Mouse (Mus musculus) heart, postnatal 0 days (tissue): Measurements from ENCODE around the gene Dab1.

Source experiments
- CTCF ChIP-seq: IDR thresholded peaks from 2 replicates; pipeline ENCODE4 v1.5.1; 2016; ENCODE audit warnings: antibody characterized with exemption, control low read depth, low read depth
- EP300 ChIP-seq: IDR thresholded peaks from 2 replicates; pipeline ENCODE4 v1.6.1; 2016; ENCODE audit warnings: antibody characterized with exemption, low read depth

GRCm38 (mm10) chr4:103775712-103776111, 156.6 kb downstream of the Dab1 start:
- no peak for TF ChIP-seq CTCF
- TF ChIP-seq EP300 = no peak
